Mouse (Mus musculus): ENCODE data around the gene Gm3486.
"Not testable (repeated sequence)": the region's sequence is repeated elsewhere in the genome, so short reads cannot be mapped to it uniquely, and the experiment has no call there.

Gm3486 gene

DNA sequence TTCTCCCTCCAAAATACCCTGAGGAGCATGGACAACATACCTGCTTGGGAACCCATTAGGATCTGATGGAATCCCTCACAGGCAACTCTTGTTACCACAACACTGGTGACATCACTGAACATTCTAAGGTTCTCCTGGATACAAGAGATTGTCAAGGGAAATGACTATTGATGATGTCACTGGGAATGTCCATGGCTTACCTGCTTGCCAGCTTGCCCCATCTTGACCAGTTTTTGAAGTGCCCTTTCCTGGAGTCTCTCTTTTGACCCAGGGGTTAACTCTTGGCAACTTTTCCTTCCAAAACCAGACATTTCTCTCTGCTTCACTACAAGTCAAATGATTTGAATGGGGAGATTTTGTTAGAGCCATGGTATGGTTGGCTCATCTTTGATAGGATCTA is at the start of gene Gm3486:
Gene Gm3486 (minus strand): TSS at position 101 of the 400 bp plus-strand sequence.
- DNase-seq (ENCODE audit: low read depth, low spot score), result not testable (repeated sequence)

DNA sequence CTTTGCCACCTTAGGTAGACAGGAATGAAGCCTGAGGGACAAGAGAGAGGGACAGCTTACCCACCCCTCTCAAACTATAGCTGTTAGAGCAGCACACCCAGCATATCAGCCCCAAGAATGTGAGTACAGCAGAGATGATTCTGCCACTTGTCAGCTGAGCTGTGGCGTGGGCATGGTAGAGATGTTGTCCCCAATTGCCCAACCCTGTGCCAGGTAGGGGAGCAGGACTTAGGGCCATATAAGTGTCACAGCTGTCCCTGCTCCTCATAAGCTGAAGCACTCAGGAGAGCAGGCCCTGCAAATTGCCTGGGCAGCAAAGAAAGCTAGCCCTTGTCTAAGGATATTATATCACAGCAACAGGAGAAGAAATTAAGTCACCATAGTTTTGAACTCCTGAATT is 35.4 kb upstream of the Gm3486 start:
- not testable (repeated sequence) for DNase-seq (ENCODE audit: low read depth, low spot score)

DNA sequence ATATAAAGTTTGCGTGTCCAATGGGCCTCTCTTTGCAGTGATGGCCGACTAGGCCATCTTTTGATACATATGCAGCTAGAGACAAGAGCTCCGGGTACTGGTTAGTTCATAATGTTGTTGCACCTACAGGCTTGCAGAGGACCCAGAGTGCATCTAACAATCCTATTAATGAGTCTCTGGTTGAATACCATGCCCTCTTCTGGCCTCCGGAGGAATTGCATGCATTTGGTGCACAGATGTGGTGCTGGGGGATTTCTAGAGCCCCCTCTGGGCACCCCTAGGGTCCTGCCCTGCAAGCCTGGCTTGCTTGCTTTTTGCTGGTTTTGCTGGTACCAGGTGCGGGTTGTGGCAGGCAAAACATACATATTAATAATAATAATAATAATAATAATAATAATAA is 31.4 kb upstream of the Gm3486 start:
- not testable (repeated sequence) for DNase-seq (ENCODE audit: low read depth, low spot score)

DNA sequence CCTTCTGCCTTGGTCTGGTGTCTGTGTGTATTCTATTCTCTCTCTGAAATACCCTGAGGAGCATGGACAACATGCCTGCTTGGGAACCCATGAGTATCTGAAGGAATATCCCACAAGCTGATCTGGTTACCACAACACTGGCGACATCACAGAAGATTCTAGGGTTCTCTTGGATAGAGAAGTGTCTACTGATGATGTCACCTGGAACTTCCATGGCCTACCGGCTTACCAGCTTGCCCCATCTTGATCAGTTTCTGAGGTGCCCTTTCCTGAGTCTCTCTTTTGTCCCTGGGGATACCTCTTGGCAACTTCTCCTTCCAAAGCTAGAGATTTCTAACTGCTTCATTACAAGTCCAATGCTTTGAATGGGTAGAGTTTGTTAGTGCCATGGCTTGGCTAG is 35.9 kb downstream of the Gm3486 start, which contains the start of gene Gm7954:
Gene Gm7954 (minus strand): TSS at position 101 of the 400 bp plus-strand sequence.
- DNase-seq (ENCODE audit: low read depth, low spot score), result not testable (repeated sequence)

Data from skeletal muscle tissue, adult 2 months (tissue).